Mouse (Mus musculus) erythroblast, embryonic 14.5 days (primary cell): Measurements from ENCODE around the gene Slc24a4. TPM values are rescaled to one million over a fixed set of nuclear protein-coding genes. Genes with fewer than 3 reads are reported as not detected.

Experiments
- H3K27me3 ChIP-seq: 2 replicates; pipeline ENCODE4 v1.6.1; 2012; ENCODE audit warnings: inconsistent platforms; ENCODE audit not compliant: control insufficient read depth
- H3K36me3 ChIP-seq: 2 replicates; pipeline ENCODE4 v1.6.1; 2012; ENCODE audit warnings: mild to moderate bottlenecking, inconsistent platforms; ENCODE audit not compliant: control insufficient read depth
- H3K4me1 ChIP-seq: 2 replicates; pipeline ENCODE4 v1.6.1; 2012; ENCODE audit warnings: inconsistent platforms; ENCODE audit not compliant: control insufficient read depth
- H3K4me3 ChIP-seq: replicated peaks from 2 replicates; pipeline ENCODE3; 2012; ENCODE audit warnings: moderate library complexity, mild to moderate bottlenecking, inconsistent platforms
- H3K9me3 ChIP-seq: 2 replicates; pipeline ENCODE4 v1.6.1; 2012; ENCODE audit warnings: low read length, inconsistent platforms, mixed read lengths; ENCODE audit not compliant: control insufficient read depth
- GATA1 ChIP-seq: IDR thresholded peaks from 2 replicates; pipeline ENCODE4 v1.6.1; 2012; ENCODE audit warnings: low read length, inconsistent platforms, mixed read lengths
- TAL1 ChIP-seq: IDR thresholded peaks from 3 replicates; pipeline ENCODE4 v1.6.1; 2012; ENCODE audit warnings: low read length, inconsistent platforms, mixed read lengths
- polyA plus RNA-seq: library from polyadenylated mRNA; stranded (reverse); fragments of >175 nt; gene quantifications from 2 replicates; pipeline ENCODE4 v1.2.3, GENCODE M21; 2012

The Slc24a4 gene
- polyA plus RNA-seq, 1 experiment = not detected

DNA sequence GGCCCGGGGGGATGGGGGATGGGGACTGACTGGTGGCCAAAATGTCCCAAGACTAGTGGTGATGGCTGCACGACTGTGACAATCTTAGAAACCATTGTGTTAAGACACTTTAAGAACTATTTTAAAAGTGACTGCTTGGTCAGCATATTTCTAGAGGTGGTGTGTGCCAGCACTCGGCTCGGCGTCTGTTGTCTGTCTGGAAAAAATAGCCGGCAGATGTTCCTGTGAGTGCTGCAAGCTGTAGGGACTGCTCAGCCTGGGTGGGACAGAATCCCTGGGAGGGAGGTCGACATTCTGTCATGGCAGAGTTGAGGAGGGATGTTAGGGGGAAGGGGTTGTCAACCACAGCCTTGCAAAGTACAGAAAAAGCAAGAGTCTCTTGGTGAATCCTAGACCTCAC is 175.3 kb downstream of the Slc24a4 start:
- Histone ChIP-seq H3K9me3 (no peaks in the 10 kb centered on the region), H3K4me1 (no peaks in the 10 kb centered on the region; the same call in 1 of the 2 replicates), H3K27me3 (no peaks in the 10 kb centered on the region), H3K36me3 (no peaks in the 10 kb centered on the region; the same call in 1 of the 2 replicates), H3K4me3 (no peak overlapping the region)
- TF ChIP-seq TAL1 (no peak), GATA1 (no peak)

DNA sequence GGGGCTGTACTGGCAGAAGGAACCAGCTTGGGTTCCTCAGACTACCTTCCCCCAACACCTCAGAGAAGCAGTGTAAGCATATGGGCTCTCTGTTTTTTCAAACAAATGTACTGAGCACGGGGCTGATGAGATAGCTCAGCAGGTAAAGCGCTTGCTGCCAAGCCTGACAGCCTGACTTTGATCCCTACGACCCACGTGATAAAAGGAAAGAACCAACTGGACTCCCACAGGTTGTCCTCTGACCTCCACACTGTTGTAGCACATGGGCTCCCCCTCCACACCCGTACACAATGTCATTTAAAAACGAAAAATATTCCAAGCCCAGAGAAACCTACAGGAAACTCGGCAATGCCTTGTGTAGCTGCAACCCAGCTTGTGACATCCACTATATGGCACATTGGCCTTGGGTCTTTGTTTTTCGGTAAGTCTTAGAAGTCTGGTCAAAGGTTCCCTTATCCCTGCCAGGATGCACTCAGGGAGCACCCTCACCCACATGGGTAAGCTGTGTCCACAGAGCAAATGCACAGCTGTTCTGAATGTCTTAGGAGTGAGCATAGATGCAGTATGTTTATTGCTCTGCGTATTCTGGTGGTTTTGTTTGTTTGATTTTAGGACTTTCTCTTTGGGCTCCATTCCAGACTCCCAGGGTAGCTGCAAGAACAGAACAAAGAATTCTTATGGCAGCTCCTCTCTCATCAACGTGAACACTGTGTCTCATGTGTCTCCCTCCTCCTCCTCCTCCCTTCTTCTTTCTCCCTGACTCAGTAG is 176.7 kb downstream of the Slc24a4 start:
- Histone ChIP-seq H3K36me3 (no peaks in the 10 kb centered on the region; the same call in 1 of the 2 replicates), H3K4me1 (no peaks in the 10 kb centered on the region), H3K4me3 (no peak overlapping the region), H3K27me3 (no peaks in the 10 kb centered on the region), H3K9me3 (no peaks in the 10 kb centered on the region)
- TF ChIP-seq TAL1 (no peak), GATA1 (no peak)

DNA sequence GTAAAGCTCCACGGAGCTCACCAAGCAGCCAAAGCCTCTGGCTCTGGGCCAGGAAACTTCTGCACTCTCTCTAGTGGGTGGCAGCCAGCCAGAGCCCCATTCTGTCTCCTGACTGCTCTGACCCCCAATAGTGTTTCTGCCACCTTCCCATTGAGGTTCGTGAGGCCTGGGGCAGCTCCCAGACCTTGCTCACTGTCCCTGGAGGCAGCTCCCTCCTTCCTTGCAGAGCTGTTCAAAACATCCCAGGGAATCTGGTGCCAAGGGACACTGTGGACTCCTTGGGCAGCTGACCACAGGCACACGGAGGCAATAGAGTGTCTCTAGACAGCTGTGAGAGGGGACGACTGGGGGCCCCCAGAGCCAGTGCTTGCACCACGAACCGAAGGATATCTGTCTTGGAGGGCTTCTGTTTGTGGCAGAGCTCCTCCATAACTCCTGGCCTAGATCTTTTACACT is 179.5 kb downstream of the Slc24a4 start:
- TF ChIP-seq GATA1 (no peak), TAL1 (no peak)
- Histone ChIP-seq H3K4me1 (no peaks in the 10 kb centered on the region), H3K4me3 (no peak overlapping the region), H3K9me3 (no peaks in the 10 kb centered on the region), H3K36me3 (no peaks in the 10 kb centered on the region; the same call in 1 of the 2 replicates), H3K27me3 (no peaks in the 10 kb centered on the region)

DNA sequence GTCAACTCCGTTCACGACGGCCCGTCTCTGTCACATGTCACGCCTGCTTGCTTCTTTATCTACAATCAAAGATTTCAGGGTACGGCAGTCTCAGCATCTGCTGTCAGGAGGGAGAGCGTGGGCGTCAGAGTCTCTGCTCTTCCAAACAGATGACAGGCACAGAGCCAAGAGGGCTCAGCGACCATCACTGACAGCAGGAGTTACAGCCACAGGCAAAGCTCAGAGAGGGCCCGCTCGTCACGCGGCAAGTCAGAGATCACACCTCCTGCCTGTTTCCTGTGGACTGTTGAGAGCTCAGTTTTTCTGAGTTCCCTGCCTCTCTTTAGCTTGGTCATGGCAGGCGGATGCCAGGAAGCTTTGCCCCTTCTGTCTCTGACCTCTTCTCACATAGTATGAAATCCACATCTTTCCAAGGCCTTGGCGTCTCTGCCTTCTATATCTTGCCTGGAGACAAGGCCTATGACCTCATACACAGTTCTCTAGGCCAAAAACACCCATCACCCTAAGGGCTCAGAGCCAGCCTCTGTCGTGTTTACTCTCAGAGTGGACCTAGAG is 180.0 kb downstream of the Slc24a4 start:
- Histone ChIP-seq H3K27me3 (no peaks in the 10 kb centered on the region), H3K4me3 (no peak overlapping the region), H3K9me3 (no peaks in the 10 kb centered on the region), H3K36me3 (no peaks in the 10 kb centered on the region; the same call in 1 of the 2 replicates), H3K4me1 (no peaks in the 10 kb centered on the region)
- TF ChIP-seq TAL1 = no peak
- no peak for TF ChIP-seq GATA1

DNA sequence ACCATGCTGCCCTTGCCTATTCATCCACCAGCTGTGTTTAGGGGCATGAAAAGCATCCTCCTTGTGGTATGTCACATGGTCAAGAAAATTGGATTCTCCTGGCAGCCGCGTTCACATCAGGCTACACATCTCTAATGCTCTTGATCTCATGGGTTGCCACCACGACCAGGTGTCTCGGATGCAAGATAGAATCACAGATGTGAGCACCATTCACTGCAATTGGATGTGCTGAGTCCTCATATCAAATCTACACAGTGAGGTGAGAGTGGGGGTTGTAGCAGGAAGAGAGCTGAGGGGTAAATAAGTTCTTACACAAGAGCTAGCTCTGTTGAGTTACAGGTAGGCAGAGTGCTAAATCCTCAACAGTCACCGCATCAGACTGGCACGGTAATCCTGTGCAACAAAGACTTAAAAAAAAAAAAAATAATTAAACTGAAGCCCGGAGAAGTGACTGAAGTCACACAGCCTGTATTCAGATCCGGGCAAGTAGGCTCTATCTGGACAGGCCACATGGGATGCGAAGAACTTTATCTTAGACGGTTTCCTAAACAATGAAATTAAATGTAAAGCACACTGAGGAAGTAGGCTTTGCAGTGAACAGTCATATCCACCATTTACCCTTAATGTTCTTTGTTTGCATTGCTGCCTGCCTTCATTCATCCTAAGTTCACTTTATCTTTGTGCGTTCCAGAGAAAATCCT is 180.7 kb downstream of the Slc24a4 start:
- Histone ChIP-seq H3K4me3 (no peak overlapping the region), H3K36me3 (no peaks in the 10 kb centered on the region; the same call in 1 of the 2 replicates), H3K27me3 (no peaks in the 10 kb centered on the region), H3K9me3 (no peaks in the 10 kb centered on the region), H3K4me1 (no peaks in the 10 kb centered on the region)
- TF ChIP-seq GATA1 = no peak

DNA sequence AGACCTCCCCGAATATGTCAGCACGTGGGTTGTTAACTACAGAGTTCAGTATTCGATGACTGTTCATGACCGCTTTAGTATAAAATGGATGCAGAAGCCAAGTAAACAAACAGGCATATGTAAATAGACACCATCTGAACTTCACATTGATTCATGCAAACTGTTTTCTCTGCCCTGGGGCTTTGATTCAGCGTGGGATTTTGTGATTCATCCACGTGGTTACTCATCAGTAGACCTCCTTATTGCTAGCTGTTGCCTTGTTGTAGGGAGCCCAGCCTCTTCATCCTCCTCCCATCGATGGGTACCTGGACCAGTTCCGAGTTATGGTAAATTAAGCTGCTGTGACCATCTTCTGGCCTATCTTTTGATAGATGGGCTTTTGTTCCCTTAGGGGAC is 181.3 kb downstream of the Slc24a4 start:
- no peaks in the 10 kb centered on the region for H3K9me3 ChIP-seq
- peaks cover 2% of the 10 kb centered on the region; the same call in 1 of the 2 replicates for H3K36me3 ChIP-seq
- no peaks in the 10 kb centered on the region for H3K27me3 ChIP-seq
- H3K4me1 ChIP-seq = no peaks in the 10 kb centered on the region
- TF ChIP-seq TAL1 = no peak
- TF ChIP-seq GATA1 = no peak
- H3K4me3 ChIP-seq = no peak overlapping the region

DNA sequence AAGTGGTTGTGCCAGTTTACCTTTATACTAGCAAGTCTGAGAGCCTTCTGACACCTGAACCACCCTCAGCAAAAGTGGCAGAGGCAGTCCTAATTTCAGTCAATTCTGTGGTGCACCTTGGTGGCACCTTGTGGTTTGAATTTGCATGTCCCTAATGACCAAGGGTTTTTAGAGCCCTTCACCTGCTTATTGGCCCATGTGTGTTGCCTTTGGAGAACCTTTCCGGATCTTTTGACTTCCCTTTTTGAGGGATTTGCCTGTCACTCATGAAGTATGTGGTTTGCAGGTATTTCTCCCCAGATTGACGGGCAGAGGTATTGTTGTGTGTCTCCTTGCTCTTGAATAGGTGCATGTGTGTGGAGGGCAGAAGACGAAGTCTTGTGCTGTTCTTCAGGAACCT is 181.7 kb downstream of the Slc24a4 start:
- Histone ChIP-seq H3K27me3 (no peaks in the 10 kb centered on the region), H3K36me3 (peaks cover 2% of the 10 kb centered on the region; the same call in 1 of the 2 replicates), H3K4me1 (no peaks in the 10 kb centered on the region), H3K4me3 (no peak overlapping the region), H3K9me3 (peaks cover under 1% of the 10 kb centered on the region; the same call in 1 of the 2 replicates)
- TF ChIP-seq GATA1 (no peak), TAL1 (no peak)

DNA sequence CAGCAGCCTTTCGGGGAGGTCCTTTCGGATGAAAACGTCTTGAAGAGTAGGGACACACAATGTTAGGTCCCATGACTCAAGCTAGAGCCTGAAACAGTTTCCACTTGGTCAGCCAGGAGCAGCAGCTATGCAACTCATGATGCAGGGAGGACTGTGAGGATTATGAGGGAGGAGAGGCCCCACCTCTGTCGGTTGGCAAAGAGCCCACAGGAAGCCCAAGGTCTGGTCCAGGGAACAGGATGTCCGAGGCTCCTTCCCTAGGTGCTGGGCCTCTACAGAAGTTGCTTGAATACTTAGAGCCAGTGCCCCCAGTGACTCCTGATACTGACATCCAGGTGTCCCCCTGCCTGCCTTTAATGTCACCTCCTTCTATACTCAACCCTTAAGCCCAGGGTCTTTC is 182.9 kb downstream of the Slc24a4 start:
- TF ChIP-seq TAL1 = no peak
- no peak for TF ChIP-seq GATA1
- Histone ChIP-seq H3K36me3 (peaks cover 2% of the 10 kb centered on the region; the same call in 1 of the 2 replicates), H3K4me3 (no peak overlapping the region), H3K27me3 (no peaks in the 10 kb centered on the region), H3K9me3 (peaks cover 3% of the 10 kb centered on the region; the same call in 1 of the 2 replicates), H3K4me1 (no peaks in the 10 kb centered on the region)

Other genes starting within 250 kb of the Slc24a4 start
- gene Trip11, start 215.5 kb upstream of the Slc24a4 start, polyA plus RNA-seq = 0.03 and 0.06 TPM in 2 replicates
- 0.05 and 0.06 TPM in 2 replicates for gene Atxn3, start 170.5 kb upstream of the Slc24a4 start, polyA plus RNA-seq
- gene Cpsf2, start 152.7 kb upstream of the Slc24a4 start, polyA plus RNA-seq = 0.39 and 0.41 TPM in 2 replicates
- 0.44 TPM in 2 replicates for gene Rin3, start 154.3 kb downstream of the Slc24a4 start, polyA plus RNA-seq